Mouse (Mus musculus): ENCODE measurements at regions not wholly inside any gene's neighbourhood (a gene's known extent, or its start where the extent isn't known, plus 50 kb on each side); places are given as distances from the start of the nearest gene placed in this dataset.

DNA sequence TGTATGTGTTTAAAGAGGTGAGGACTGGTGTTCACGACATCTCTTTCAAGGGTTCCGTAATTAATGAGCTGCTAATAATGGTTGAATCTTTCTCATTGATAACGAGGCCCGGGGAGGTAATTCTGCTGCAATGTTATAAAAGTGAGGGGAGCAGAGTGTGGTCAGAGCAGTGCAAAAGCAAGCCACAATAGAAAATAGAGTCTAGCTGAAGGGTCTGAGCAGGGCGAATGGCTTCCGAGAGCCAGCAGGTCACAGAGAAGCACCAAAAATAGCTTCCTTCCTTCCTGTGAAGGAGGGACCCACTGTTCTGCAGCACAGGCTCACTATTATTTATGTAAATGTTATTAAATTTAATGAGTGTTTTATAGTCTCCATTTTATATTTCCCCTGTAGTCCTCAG lies 133.3 kb upstream of the Tcf21 start:
- no peak for TF ChIP-seq POLR2A (IDR thresholded peaks at IDR 0.05; ENCODE audit: borderline replicate concordance, extremely low read depth, low read depth, low read length)
- TF ChIP-seq CTCF (IDR thresholded peaks at IDR 0.05; ENCODE audit: insufficient read depth, low read length), result no peak
